Mouse (Mus musculus) adrenal gland, adult (tissue): ENCODE results near the gene Prox2.
A peak's percentile ranks its signal among the peaks of the same experiment; 100 is the strongest.
"Not testable (repeated sequence)": the region's sequence is repeated elsewhere in the genome, so short reads cannot be mapped to it uniquely, and the experiment has no call there.

ENCODE experiments used
- DNase-seq, 2 experiments: peaks; one replicate each; pipeline ENCODE4 v3.0.0; 2022 to 2023; ENCODE audit warnings: low spot score in 1 of 2; ENCODE audit not compliant: inconsistent age in 2 of 2

Gene Prox2

GRCm38 (mm10) chr12:85110698-85111592, at the start of gene Prox2, which contains the start of gene Dlst:
Gene Prox2, minus strand, starts transcription at chr12:85110759.
Gene Dlst, plus strand, starts transcription at chr12:85110833.
- peak; percentile 89 to 97 for DNase-seq

GRCm38 (mm10) chr12:85159592-85159991, 49.0 kb upstream of the Prox2 start:
- DNase-seq = no peak

- no peak for DNase-seq
Measured at GRCm38 (mm10) chr12:85158801-85159200, 48.2 kb upstream of the Prox2 start.

GRCm38 (mm10) chr12:85157797-85158460, 47.4 kb upstream of the Prox2 start:
- DNase-seq = no peak

GRCm38 (mm10) chr12:85156324-85156723, 45.8 kb upstream of the Prox2 start:
- peak; percentile 50 to 70 for DNase-seq

GRCm38 (mm10) chr12:85153011-85153410, 42.5 kb upstream of the Prox2 start:
- no peak for DNase-seq

DNA sequence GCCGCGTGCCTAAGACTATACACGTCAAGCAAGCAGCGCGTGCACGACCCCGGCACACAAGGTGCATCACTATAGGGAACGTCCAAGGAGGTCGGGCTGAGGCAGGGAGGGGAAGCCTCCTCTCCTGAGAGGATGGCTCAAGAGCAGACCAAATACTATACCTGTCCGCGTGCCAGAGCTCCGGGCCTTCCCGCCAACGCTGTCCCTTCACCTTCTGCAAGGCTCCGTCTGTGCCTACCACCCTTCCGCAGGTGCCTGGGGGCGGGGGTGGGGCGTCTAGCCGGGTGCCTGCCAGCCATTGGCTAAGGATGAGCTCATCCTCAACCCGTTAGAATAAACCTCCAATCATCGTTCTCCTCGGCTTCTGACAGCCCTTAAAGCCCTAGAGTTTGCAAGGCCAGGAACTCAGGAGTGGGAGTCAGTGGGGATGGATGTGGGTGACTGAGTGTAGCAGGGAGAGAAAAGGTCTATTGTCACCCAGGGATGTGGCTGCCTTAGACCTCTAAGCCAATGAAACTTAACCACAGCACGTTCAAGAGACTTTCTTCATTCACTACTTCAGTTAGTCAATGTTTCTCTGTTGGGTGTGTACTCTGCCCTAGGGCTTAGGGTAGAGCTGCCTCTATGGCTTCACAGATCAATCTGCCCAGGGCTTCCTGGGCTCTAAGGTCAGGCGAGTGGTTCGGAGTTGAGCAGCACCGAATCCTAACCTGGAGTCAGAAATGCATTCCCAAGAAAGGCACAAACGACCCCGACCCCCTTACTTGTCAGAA, 40.6 kb upstream of the Prox2 start, which contains the start of gene Rps6kl1:
Rps6kl1 (minus strand) TSS at position 263 of the 773 bp plus-strand sequence.
- DNase-seq = peak; percentile 31 to 62

DNA sequence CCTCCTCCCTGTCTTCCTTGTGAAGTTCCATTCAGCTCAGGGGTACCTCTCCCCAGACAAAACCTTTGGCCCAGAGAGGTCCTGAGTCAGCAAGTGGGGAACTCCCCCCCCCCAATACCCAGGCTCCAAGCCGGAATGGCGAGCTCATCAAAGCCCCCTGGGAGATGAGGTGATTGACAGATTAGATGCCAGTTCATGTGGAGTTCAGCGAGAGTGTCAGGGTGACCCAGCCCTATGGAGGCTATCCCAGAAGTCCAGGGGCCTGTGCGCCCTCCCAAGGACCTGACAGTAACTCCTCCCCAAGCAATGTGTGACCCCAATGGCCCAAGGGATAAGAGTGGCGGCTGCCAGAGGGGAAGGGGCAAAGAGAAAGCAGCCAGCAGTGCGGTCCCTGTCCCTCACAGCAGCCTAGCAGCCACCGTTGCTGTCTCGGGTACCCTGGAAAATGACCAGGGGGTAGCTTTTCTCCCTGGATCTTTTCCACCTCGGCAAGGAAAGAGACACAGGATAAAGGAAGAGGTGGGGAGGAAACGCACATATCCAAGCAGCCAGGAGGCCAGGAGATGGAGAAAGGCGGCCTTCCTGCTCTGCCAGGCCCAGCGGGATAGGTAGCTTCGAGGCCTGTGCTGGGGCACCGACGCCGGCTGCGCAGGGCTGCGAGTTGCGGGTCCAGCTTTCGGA, 39.9 kb upstream of the Prox2 start:
- no peak for DNase-seq

DNA sequence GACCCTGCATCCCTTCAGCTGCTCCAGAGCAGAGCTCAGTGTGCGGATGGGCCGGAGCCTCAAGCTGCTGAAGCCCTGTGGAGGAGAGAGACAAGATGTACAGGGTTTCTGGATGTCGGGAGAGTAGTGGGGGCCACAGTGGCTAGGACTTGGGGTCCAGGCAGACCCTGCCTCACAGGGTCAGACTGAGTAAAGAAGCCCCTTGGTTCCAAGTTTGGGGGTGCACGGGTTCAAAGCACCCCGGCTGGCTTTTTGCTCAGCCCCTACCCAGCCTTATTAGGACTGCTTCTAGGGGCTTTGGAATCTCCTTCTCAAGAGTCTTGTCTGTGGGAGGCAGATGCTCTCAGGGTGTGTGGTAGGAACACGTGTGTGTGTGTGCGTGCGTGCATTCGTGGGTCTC, 36.3 kb upstream of the Prox2 start:
- DNase-seq = no peak

- DNase-seq = no peak
Measured at GRCm38 (mm10) chr12:85146355-85146754, 35.8 kb upstream of the Prox2 start.

DNA sequence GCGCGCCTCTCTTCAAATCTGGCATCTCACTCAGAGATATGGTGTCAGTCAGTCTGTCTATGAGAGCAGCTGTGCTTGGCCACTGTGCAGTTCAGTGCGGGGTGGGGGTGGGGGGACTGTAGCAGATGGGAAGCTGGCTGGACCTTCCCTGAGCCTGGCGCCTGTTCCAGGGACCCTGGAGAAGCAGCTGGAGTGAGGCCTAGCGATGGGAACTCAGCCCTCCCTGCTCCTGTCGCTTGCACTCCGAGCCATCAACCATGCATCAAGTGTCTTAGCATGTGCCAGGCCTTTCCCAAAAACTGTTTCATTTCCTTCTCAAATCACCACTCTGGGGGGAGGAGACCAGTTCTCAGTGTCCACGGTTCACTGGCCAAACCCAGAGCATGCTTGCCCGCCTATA, 35.1 kb upstream of the Prox2 start:
- no peak for DNase-seq

DNA sequence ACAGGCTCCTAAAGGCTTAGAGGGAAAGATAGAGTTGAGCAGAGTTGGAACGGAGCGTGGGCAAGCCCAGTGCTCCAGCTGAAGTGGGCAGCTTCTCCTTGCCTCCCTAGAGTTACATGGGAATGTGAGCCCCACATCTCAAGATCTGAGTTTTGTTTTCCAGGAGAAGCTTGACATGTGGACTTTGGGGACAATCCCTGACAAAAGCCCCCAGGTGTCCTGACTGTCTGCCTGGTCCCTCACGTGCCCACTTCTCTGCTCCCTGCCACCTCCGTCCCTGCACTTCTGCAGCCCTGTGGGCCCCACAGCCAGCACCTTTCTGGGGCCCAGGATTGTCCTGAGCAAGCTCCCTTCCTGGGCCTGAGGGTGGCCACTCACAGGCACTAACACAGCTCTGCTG, 34.3 kb upstream of the Prox2 start:
- DNase-seq = no peak

GRCm38 (mm10) chr12:85144276-85144675, 33.7 kb upstream of the Prox2 start:
- DNase-seq = not testable (repeated sequence)

DNA sequence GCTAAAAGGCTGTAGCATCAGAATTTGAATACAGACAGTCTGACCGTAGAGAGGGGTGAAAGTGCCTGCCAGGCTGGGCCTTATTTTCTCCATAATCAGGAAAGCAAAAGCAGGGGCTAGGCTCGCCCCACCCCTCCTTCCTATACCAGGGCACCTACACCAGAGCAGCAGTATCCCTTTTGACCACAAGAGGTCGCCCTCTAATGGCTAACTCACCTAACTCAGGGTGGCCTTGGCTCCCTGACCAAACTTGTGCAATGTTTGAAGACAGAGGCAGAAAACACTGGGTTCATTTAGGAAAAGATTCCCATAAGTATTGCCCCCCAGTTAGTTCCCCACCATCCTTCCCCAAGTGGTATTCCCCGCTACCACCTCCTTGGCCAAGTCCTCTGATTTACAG, 32.2 kb upstream of the Prox2 start:
- DNase-seq = peak; percentile 78 to 94

- no peak for DNase-seq
Measured at GRCm38 (mm10) chr12:85141096-85141495, 30.5 kb upstream of the Prox2 start.

DNA sequence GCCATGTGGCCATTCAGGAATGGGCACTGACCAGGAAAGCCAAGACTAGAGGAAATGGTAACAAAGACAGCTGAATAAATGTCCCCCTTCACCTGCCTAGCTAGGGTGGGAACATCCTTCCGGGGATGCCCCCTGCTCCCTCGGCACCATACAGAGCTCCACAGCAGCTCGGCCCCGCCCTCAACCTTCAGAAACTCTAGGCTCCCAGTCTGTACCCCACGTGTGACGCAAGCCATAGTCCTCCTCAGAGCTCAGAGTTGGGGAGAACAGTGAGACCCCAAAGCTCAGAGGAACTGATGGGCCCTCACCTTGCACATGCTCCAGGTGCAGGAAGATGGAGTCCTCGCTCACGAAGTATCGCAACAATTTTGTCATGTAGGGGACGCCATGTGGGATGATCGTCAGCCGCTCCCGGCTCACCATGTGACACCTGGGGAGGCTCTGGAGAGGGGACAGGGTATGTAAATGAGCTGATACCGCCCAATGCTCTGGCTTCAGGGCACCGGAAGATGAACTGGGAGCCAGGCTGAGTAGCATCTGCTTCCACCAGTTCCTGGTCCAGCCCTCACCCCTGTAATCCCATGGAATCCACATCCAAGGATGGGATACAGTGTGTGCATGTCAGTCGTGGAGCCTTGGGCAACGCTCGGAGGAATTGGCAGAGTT, 29.6 kb upstream of the Prox2 start:
- no peak for DNase-seq

DNA sequence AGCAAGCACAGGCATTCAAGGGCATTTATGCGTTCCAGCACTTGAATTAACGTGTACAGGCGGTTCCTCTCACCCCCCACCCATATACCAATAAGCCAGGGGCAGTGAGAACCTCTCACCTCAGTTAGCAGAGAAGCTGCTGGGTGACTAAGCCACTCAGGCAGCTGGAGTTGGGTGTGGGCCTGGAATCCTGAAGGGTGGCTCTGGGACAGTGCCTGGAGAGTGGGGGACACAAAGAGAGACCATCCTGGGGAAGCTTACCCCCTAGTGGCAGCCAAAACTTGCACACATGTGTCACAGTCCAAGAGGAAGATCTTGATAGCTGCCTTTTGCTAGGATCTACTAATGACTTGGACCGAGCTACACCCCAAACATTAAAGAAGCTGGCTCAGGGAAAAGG, 26.1 kb upstream of the Prox2 start:
- no peak for DNase-seq

GRCm38 (mm10) chr12:85135513-85136470, 25.2 kb upstream of the Prox2 start:
- no peak for DNase-seq
